Mouse (Mus musculus) testis, adult 2 months (tissue): ENCODE measurements around the gene Gm16485.

Source experiments
- CTCF ChIP-seq: fragments of 200-500 bp; IDR thresholded peaks from 2 replicates; pipeline ENCODE4 v1.5.1; 2012; ENCODE audit warnings: low read depth, mild to moderate bottlenecking, inconsistent platforms, low read length, moderate library complexity; ENCODE audit not compliant: control insufficient read depth, insufficient read depth, insufficient replicate concordance
- POLR2A ChIP-seq: fragments of 200-500 bp; IDR thresholded peaks from 2 replicates; pipeline ENCODE4 v1.6.1; 2012; ENCODE audit warnings: low read depth, mild to moderate bottlenecking, inconsistent platforms, low read length, moderate library complexity; ENCODE audit not compliant: control insufficient read depth

- no peak for TF ChIP-seq POLR2A
- TF ChIP-seq CTCF: no peak
Observed at GRCm38 (mm10) chr9:8971491-8971890, at the start of gene Gm16485.
